Mouse (Mus musculus) bone marrow, adult 2 months (tissue): Measurements from ENCODE around the gene Lama4. TPM values are rescaled to one million over a fixed set of nuclear protein-coding genes. Genes with fewer than 3 reads are reported as not detected.

ENCODE experiments used
- H3K27ac ChIP-seq: fragments of 200-500 bp; 2 replicates; pipeline ENCODE4 v1.5.1; 2012; ENCODE audit warnings: low read depth, mild to moderate bottlenecking, control low read depth, inconsistent platforms, low read length; ENCODE audit not compliant: control insufficient read depth, poor library complexity, insufficient read depth
- H3K4me1 ChIP-seq: fragments of 200-500 bp; 2 replicates; pipeline ENCODE4 v1.6.1; 2011; ENCODE audit warnings: low read length; ENCODE audit not compliant: control insufficient read depth, insufficient read depth
- H3K4me3 ChIP-seq: fragments of 200-500 bp; replicated peaks from 2 replicates; pipeline ENCODE3; 2011; ENCODE audit warnings: mild to moderate bottlenecking, low read depth, low read length, control low read depth; ENCODE audit not compliant: control insufficient read depth
- CTCF ChIP-seq: fragments of 200-500 bp; IDR thresholded peaks from 2 replicates; pipeline ENCODE4 v1.5.1; 2011; ENCODE audit warnings: low read length, control low read depth; ENCODE audit not compliant: control insufficient read depth, insufficient read depth
- POLR2A ChIP-seq: fragments of 200-500 bp; IDR thresholded peaks from 2 replicates; pipeline ENCODE4 v1.6.1; 2011; ENCODE audit warnings: low read depth, mild to moderate bottlenecking, control low read depth, low read length, borderline replicate concordance; ENCODE audit not compliant: control insufficient read depth
- WGBS: fragments of 180-500 bp; shearing (Covaris S2); methylation state at CpG from one replicate; pipeline ENCODE4 v1.1.7; 2018; 5-methylcytosine and 5-hydroxymethylcytosine counted together
- polyA plus RNA-seq: library from polyadenylated mRNA; stranded (reverse); fragments of >200 nt; gene quantifications from 2 replicates; pipeline ENCODE4 v1.2.4, GENCODE M21; 2011; ENCODE audit warnings: low replicate concordance; ENCODE audit not compliant: missing spikeins, insufficient read depth, insufficient read length

Lama4 gene
- polyA plus RNA-seq, 1 experiment = 1.5 TPM

DNA sequence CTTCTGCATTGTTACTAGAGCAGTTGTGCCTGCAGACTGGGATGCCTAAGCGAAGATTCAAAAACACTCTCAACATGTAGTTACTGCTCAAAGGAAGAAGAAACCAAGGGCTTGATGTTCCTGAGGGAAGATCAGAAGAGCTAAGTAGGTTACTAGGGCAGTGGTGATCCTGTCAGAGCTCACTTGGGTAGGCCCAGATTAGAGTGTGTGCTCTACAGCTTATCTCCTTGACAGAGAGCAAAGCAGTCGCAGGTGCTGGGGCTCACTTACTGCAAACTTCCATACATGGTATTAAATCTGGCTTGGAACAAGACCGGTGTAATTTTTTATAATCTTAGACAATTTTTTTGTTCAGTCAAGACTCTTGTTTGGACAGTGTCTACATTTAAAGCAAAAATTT lies 172.5 kb downstream of the Lama4 start:
- no peaks in the 10 kb centered on the region; the same call in 1 of the 2 replicates for H3K4me1 ChIP-seq
- 80% methylated on average over 3 of the region's 3 CpGs for WGBS
- no peak overlapping the region for H3K4me3 ChIP-seq
- no peak overlapping the region for H3K27ac ChIP-seq
- TF ChIP-seq POLR2A (no peak), CTCF (no peak)

DNA sequence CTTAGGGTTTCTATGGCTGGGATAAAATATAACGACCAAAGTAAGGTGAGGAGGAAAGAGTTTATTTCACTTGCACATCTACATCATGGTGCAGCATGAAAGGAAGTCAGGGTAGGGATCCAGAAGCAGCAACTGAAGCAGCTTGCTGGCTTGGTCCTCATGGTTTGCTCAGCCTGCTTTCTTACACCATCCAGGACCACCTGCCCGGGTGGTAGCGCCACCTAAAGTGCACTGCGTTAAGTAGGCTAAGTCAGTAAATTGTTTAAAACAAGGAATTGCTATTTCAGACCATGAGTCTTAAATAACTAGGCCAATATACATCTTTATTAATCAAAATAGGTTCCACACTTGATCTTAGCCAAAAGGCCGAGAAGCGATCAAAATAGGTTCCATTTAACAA lies 173.4 kb downstream of the Lama4 start:
- no peak for TF ChIP-seq CTCF
- TF ChIP-seq POLR2A = no peak
- Histone ChIP-seq H3K4me3 (no peak overlapping the region), H3K4me1 (no peaks in the 10 kb centered on the region), H3K27ac (no peak overlapping the region)
- WGBS = 89% methylated on average over 6 of the region's 6 CpGs

DNA sequence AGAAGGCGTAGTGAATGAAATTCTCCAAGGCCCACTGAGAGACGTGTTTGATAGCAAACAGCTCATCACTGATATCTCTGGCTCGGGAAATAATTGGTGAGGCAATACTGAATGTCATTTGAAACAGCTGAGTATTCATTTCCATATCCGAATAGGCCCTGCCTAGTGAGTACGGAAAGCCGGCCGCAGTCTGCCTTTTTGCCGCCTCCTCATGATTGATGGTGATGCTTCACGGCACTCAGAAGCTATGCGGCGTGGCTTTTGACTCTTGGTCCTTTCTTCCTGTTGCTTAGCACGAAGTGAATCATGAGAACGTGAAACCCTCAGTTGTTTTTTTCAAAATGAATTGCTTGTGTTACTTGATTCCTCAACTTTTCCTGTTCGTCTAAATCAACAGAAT lies 175.5 kb downstream of the Lama4 start:
- TF ChIP-seq POLR2A = no peak
- TF ChIP-seq CTCF = no peak
- H3K27ac ChIP-seq = no peak overlapping the region
- no peaks in the 10 kb centered on the region for H3K4me1 ChIP-seq
- H3K4me3 ChIP-seq = no peak overlapping the region
- 88% methylated on average over 14 of the region's 14 CpGs for WGBS

DNA sequence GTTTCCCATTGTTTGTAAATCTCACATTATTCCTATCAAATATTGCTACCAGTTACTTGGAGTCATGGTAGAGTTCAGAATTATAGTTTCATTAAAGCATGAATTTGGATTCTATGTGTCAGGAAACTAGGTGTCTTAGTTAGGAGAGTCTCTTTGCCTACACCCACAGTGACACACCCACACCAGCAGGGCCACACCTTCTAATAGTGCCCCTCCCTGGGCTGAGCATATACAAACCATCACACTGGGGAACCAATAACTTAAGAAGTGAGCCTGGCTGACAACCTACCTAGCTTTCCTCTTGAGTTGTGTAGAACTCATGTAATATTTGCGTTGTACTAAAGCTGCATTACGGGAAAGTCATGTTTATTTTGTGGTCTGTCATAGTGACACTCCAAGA lies 176.1 kb downstream of the Lama4 start:
- no peak for TF ChIP-seq CTCF
- no peak for TF ChIP-seq POLR2A
- no peaks in the 10 kb centered on the region for H3K4me1 ChIP-seq
- H3K4me3 ChIP-seq = no peak overlapping the region
- H3K27ac ChIP-seq = no peak overlapping the region
- 93% methylated on average over 2 of the region's 2 CpGs for WGBS

DNA sequence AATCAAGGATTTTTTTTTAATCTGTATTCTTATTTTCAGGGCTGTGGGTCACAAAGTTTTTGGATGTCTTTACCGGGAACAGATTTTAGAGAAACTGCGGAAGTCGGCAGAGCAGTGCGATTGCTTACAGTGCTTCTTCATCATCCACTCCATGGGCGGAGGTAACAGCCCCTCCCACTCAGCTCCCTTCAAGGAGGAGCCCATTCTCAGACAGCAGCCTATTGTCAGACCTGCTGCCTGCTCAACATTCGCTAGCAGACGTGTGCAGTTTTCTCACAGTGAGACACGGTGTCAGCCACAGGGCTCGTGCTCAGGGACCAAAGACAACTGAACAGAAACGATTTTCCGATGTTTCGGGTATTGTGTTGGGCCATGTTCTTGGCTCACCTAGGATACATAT lies 176.9 kb downstream of the Lama4 start:
- Histone ChIP-seq H3K4me3 (no peak overlapping the region), H3K4me1 (no peaks in the 10 kb centered on the region), H3K27ac (no peak overlapping the region)
- TF ChIP-seq CTCF (no peak), POLR2A (no peak)
- WGBS = 92% methylated on average over 12 of the region's 12 CpGs

DNA sequence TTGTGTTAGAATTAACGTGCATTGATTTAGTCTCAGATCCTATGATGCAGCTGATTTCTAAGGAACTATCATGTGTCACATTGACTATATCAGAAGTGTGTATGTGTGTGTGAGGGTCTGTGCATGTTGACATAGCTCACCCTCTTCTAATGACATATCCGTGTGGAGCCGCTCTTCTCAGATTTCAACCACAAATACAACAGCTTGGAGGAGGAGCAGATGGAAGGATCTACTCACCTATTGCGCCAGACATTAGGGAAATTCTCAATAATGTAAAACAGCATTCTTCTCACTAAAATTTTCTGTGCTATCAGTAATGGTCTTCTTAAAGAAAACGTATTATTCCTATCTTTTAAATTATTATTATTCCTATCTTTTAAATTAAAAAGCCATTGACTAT lies 191.4 kb downstream of the Lama4 start:
- WGBS = 83% methylated on average over 5 of the region's 5 CpGs
- TF ChIP-seq POLR2A (no peak), CTCF (no peak)
- peaks cover 9% of the 10 kb centered on the region; the same call in 1 of the 2 replicates for H3K4me1 ChIP-seq
- H3K27ac ChIP-seq = no peak overlapping the region
- H3K4me3 ChIP-seq = no peak overlapping the region

DNA sequence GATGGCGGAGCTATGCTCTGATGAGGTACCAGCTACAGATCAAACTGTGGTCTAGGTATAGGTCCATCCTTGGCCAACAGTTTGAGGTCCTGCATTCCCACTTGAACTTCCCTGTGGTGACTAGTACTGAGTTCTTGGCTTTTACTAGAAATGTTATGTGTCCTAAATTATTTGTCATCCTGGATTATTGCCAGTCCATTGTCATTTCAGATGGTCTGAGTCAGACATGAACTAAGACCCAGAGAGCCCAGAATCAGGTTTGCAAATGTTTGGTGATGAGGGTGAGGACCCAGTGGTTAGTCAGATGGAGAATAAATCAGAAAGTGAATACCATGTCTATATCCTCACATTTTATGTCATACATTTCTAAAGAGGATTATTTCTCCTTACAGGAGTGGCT lies 192.0 kb downstream of the Lama4 start:
- TF ChIP-seq CTCF (no peak), POLR2A (no peak)
- no peak overlapping the region for H3K27ac ChIP-seq
- WGBS = 89% methylated on average over 1 of the region's 1 CpGs

DNA sequence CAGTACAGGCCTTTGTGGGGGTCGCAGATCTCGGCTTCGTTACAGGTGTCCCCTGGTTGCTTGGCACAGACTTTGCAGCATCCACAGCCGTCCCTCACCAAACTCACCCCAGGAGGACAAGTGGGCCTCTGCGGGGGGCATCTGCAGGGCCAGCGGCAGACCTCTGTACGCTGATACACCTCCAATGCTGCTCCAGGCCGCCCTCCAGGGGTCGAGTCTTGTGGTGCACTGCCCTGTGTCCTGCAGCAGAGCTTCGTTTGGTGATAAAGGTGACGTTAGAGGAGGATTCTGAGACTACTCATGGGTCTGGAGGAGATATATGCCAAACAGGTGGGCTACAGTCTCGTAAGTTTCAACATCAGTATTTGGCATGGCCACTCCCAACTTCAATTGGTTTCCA lies 193.0 kb downstream of the Lama4 start:
- 79% methylated on average over 12 of the region's 12 CpGs for WGBS
- H3K4me1 ChIP-seq = peaks cover 9% of the 10 kb centered on the region; the same call in 1 of the 2 replicates
- H3K27ac ChIP-seq = no peak overlapping the region
- no peak overlapping the region for H3K4me3 ChIP-seq
- no peak for TF ChIP-seq CTCF

More for the DNA sequence above, 192.0 kb downstream of the Lama4 start:
- peaks cover 9% of the 10 kb centered on the region; the same call in 1 of the 2 replicates for H3K4me1 ChIP-seq
- H3K4me3 ChIP-seq = no peak overlapping the region

Other genes starting within 250 kb of the Lama4 start
- gene Rfpl4b, start 143.7 kb upstream of the Lama4 start, polyA plus RNA-seq = not detected in 2 replicates
- gene Fam229b, start 168.4 kb downstream of the Lama4 start, polyA plus RNA-seq = not detected in 2 replicates
- gene Tube1, start 168.5 kb downstream of the Lama4 start, polyA plus RNA-seq = 2.2 and 3.7 TPM in 2 replicates
- gene Ccn6, start 198.3 kb downstream of the Lama4 start, polyA plus RNA-seq = not detected in 2 replicates